Mouse (Mus musculus): ENCODE measurements around the gene Rcan1.

DNA sequence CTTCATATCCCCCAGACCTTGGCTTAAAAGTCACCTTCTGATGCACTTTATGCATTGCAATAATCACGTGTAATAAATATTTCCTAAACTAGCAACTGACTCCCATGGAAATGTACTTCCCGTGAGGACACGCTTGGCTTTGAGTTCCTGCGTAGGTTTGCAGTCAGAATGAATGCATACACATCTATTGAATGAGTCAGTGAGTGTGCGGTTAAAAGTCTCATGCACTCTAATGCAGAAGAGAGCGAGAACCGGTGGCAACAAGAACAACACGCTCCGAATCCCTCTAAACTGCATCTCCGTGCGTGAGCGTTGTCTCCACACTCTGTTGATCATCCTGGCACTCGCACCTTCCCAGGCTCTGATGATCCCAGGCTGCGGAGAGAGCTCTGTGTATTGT is 21.6 kb downstream of the Rcan1 start:
- TF ChIP-seq POLR2A (IDR thresholded peaks at IDR 0.05; ENCODE audit: borderline replicate concordance, extremely low read depth, low read depth, low read length) (no peak), CTCF (IDR thresholded peaks at IDR 0.05; ENCODE audit: insufficient read depth, low read length) (no peak)

Data from lung, adult 2 months (tissue).